Mouse (Mus musculus): Measurements from ENCODE around the gene Tifab.
"Not testable (repeated sequence)": the region's sequence is repeated elsewhere in the genome, so short reads cannot be mapped to it uniquely, and the experiment has no call there.

Gene Tifab

GRCm38 (mm10) chr13:56178416-56179035 is at the start of gene Tifab:
Tifab (minus strand) TSS chr13:56178885.
- DNase-seq (ENCODE audit: low spot score) = no peak

GRCm38 (mm10) chr13:56226175-56226954 is 47.7 kb upstream of the Tifab start:
- DNase-seq (ENCODE audit: low spot score) = no peak

GRCm38 (mm10) chr13:56223625-56224024 is 44.9 kb upstream of the Tifab start:
- DNase-seq (ENCODE audit: low spot score) = no peak

DNA sequence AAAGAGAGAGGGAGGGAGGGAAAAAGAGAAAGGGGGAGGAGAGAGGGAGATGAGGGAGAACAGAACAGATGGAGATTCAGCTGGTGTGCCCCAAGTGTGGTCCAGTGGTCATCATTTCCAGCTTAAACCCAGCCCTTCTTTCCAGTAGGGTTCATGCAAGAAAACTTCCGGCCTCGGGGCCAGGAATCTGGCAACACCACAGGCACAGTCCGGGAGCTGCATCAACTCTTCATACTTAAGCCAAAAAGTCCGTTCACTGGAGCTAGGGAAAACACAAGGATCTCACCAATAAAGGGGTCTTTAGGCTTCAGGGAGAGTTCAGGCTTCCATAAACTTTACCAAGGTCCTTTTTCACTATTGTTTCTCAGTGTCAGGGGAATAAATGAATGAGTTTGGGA is 44.2 kb upstream of the Tifab start:
- no peak for DNase-seq (ENCODE audit: low spot score)

DNA sequence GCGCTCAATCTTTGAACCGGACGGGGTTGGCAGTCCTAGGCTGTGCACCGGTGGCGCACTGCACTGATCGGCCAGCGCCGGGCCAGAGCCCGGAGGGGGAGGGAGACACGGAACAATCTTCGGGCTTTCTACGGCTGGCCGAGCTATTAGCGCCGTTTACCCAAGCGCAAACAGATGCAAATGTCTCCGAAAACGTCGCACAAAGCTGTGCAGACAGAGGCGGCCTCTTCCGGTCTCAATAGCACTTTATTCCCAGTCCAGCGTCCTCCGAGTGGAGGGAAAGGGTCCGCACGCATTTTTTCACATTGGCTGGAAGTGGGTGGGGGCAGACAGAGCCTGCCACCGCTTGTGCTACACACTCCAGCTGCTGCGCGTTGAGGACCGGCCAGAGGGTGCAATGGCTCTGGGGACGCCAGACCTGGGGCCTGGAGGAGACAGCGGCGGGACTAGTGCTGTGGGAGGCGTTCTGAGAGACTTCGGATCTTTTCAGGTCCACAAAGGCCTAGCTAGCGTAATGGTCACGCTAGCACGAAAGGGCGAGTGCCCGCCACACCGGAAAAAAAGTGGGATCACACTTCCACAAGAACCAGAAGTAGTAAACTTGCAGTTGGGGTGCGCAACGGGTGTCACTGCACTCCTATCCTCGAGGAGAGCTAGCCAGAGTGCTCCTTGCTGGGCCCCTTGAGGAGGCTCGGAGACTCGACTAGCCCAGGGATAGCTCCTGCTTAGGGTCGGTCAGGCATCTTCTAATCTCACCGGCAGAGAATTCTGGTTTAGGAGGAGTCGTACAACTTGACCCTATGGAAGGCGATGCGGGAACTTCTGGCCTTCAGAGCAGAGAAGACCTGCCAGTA is 43.5 kb upstream of the Tifab start:
- DNase-seq (ENCODE audit: low spot score) = no peak

DNA sequence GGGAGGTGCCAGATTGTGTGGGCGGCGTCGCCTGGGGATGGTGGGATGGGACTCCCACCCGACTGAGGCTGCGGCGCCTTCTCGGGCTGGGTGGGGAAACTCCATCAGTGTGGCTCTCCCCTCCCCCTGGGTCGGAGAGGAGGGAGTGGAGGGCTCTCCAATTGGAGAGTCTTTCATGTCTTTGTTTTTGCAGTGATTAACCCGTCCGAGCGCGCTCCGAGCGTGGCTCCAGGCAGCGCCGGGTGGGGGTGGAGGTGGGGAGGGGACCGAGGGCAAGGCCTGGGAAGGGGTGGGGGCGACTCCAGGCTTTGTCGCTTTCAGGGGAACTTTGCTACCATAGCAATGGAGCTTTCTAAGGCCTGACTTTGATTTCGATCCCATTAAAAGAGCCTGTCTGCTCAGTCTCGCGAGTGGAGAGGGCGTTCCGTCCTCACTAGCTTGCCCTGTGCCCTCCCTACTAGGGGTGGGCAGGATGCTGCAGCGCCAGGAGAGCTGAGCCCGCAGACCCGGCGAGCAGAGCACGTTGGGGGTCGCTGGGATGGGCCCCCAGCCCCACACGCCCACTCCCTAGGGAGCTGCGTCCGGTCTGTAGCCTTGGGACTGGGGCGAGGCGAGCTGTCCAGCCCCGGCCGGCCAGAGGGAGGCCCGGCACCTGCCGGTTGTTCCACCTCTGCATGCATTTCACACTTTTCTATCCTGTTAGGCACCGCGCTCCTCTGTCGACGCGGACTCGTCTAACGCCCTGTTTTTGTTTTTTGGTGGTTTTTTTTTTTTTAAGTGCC is 42.6 kb upstream of the Tifab start:
- DNase-seq (ENCODE audit: low spot score) = no peak

DNA sequence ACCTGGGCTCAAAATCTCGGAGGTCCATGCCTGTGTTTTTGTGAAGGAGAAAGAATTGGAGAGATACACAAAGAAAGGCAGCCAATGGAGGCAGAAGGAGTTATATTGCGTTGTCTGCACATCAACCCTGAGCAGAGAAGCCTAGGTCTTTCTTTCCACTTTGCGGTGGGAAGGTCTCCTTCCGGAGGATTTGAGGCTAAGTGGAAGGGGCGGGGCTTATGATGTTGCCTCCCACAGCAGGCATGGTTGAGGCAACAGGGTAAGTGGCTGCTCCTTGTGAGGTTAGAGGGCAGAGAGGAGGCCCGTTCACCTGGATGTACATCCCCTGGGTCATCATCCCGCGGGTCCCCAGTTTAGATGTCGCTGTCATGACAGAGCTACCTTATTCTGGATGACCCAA is 40.6 kb upstream of the Tifab start:
- DNase-seq (ENCODE audit: low spot score) = no peak

- no peak for DNase-seq (ENCODE audit: low spot score)
These were observed 37.4 kb upstream of the Tifab start for GRCm38 (mm10) chr13:56216090-56216489.

GRCm38 (mm10) chr13:56214633-56215032 is 35.9 kb upstream of the Tifab start:
- DNase-seq (ENCODE audit: low spot score) = no peak

DNA sequence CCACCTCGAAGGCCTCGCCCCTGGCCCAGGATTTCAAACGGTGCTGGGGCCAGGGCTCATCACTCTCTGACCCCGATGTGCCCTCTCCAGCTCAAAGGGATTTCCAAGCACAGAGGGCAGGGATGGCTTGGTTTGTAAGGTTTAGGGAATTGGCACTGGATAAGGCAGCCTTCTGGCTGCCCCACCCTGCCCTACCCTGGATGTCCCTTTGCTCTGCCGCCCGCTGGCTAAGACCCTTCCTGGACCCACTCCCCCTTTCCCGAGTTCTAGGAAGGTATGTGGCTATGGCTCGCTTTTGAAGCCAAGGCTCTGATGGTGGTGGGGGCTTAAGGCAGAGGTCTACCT is 30.4 kb upstream of the Tifab start:
- DNase-seq (ENCODE audit: low spot score) = no peak

DNA sequence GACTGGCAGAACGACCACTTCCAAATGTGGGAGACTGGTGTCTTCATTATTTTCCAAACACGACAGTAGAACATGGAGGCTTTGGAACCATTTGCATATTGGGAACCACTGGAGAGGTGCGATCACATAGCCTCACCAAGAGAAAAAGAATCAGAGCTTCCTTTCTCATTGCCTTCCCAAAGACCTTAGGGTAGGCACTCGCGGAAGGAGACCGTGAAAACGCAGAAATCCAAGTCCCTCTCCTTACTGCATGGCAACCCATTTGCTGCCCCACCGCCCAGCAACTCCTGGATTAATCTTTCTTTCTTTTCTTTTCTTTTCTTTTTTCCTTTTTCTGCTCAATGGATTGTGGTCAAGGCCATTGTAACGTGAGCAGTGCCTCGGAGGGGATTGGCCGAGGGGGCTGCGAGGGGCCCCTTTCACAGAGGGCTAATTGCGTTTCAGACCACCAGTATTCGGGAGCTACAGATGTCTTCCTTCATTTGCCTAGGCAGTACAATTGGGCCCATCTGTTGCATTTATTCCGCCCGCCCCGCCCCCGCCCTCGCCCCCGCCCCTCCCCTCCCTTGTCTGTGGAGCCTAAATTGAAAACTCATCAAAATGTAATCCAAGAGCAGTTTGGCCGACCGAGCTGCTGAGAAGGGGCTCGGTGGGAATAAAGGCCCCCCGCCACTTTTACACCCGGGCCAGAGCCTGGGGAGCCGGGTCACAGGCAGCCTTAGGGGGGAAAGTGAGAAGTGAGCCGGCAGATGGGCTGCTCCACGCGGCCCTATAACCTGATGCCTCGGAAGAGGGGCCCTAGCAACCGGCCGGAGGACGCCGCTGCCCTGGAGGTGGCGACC is 29.8 kb upstream of the Tifab start:
- no peak for DNase-seq (ENCODE audit: low spot score)

- no peak for DNase-seq (ENCODE audit: low spot score)
These were observed 20.8 kb upstream of the Tifab start for GRCm38 (mm10) chr13:56199506-56199905.

DNA sequence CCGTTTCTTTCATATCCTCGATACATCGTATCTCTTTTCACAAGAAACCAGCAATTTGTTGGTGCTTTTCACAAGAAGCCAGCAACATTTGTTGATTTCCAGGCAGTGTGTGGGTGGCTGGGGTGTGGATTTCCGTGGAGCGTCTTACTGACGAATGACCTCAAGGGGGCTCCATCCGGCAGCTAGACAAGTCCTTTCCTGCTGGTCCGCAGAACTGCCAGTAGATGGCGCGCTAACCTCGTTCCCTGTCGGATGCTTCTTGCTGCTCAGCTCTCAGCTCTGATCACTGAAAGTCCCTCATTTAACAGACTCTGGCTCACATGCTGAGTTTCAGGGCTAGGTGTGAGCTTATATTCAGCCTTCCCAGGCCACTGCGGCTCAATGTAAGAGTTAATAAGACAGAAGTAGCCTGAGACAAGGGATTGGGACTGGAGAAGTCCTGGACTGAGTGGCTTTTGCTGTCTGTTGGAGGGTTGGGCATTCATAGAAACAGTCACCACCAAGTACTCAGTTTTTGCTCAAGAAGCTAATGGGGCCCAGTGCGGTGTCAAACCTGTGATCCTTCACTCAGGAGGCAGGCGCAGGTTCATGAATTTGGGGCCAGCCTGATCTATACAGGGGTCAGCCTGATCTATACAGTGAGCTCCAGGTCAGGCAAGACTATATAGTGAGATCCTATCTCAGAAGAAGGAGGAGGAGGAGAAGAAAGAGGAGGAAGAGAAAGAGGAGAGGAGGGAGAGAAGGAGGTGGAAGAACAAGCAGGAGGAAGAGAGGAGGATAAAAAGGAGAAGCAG is 19.0 kb upstream of the Tifab start:
- DNase-seq (ENCODE audit: low spot score) = peak; percentile 89

DNA sequence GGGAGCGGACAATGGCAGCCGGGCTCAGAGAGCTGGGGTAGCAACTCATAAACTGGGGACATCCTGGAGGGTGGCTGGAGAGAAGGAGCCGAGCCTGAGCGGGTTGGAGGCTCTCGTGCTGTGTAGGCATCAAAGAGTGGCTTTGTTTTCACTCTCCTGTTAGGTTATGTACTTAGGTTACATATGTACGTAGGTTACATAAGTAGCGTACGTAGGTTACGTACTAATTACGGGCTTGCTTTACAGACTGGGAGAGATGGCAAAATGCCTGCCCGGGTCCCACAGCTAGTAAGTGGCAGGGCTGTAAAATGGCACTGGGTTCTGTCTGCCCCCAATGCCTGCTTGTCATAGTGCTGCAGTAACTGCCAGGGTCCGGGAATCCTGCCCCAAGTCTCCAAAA is 18.3 kb upstream of the Tifab start:
- no peak for DNase-seq (ENCODE audit: low spot score)

- DNase-seq (ENCODE audit: low spot score) = not testable (repeated sequence)
These were observed 17.1 kb upstream of the Tifab start for GRCm38 (mm10) chr13:56195824-56196223.

DNA sequence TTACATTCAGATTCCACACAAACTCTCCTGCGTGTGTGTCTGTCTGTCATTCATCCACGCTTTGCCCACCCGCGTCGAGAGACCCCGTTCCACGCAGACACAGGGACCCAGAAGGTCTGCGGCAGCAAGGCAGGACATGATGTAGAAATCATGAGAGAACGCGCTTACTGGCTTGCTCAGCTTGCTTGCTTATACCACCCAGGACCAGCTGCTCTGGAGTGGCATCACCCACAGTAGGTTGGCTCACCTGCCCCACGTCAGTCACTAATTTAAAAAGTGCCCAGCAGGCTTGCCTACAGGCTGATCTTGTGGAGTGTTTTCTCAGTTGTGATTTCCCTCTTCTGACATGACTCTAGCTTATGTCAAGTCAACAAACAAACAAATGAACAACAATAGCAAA is 15.5 kb upstream of the Tifab start:
- not testable (repeated sequence) for DNase-seq (ENCODE audit: low spot score)

DNA sequence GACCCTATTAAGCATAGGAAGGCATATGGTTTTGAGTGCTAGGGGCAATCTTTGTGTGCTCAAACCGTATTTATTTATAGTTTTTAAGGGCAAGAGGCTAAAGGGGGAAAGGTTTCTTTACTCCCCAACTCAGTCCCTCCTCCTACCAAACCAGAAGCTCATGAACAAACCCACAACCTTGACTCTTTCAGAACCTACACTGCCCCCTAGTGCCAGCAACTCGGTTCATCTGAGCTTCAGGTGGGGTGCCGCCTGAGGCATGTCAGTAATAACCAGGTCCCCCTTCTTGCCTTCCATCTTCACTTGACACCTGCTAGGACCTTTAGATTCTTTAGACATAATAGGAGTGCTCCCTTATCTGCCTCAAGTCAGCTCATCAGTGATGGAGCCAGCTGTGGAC is 12.5 kb upstream of the Tifab start:
- DNase-seq (ENCODE audit: low spot score) = peak; percentile 68

DNA sequence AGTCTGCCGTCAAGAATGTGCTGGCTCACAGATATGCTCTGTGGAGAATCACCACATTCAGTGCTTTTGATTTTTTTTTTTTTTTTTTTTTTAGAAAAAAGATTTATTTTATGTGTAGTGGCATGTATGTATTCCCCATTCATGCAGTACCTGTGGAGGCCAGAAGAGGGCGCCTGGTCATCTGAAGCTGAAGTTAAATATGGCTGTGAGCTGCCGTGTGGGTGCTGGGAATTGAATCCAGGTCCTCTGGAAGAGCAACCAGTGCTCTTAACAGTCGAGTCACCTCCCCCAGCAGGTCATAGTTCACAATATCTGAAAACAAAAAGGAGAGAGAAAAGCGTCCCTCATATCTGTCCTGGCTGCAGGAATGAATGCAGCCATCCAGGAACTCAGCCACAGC is 11.0 kb upstream of the Tifab start:
- no peak for DNase-seq (ENCODE audit: low spot score)

DNA sequence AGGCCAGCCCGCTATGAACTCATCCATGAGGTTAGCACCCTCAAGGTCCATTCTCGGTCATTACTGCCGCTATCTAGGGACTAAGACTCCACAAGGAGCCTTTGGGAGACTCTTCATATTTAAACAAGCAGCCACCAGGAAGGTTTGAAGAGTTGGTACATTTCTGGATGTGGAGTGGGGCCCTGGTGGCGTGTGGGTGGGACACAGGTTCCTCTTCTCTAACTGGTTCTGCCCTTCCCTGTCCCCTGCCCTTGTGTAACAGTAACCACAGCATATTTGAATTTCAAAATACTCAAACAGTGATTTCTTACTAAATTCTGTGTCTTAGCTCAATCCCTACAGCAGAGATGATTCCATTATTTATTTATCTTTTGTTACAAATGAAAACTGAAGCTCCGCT is 5.0 kb upstream of the Tifab start:
- no peak for DNase-seq (ENCODE audit: low spot score)

GRCm38 (mm10) chr13:56181424-56181823 is 2.7 kb upstream of the Tifab start:
- DNase-seq (ENCODE audit: low spot score) = no peak

Measured in urinary bladder, postnatal 14 days (tissue).